Mouse (Mus musculus) mesoderm, embryonic 11.5 days (tissue): ENCODE measurements at regions not wholly inside any gene's neighbourhood (a gene's known extent, or its start where the extent isn't known, plus 50 kb on each side); places are given as distances from the start of the nearest gene placed in this dataset.
A peak's percentile ranks its signal among the peaks of the same experiment; 100 is the strongest.
"Not testable (repeated sequence)": the region's sequence is repeated elsewhere in the genome, so short reads cannot be mapped to it uniquely, and the experiment has no call there.

ENCODE experiments used
- DNase-seq: peaks from one replicate; pipeline ENCODE4 v3.0.0-alpha.2; 2012; ENCODE audit warnings: low read depth, low spot score

GRCm38 (mm10) chr4:153829766-153830165 is 127.3 kb upstream of the A430005L14Rik start:
- no peak for DNase-seq

DNA sequence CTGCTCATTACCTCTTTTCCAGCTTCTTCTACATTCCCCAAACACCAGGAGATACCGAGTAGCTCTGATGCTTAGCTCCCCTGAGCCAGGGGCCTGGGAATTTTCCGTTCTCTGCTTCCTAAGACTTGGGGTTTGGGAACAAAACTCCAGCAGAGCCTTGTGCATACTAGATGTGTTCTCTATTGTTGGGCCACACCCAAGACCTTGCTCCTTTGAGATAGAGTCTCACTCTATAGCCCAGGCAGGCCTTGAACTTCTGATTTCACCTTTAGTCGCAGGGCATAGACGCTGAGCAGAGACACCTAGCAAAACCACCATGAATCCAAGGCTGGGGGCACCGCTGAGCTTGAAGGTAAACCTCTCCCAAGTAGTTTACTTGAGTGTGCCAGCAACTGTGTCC is 126.5 kb upstream of the A430005L14Rik start:
- DNase-seq = no peak

- DNase-seq = not testable (repeated sequence)
Measured at GRCm38 (mm10) chr4:153831251-153831650, 125.8 kb upstream of the A430005L14Rik start.

GRCm38 (mm10) chr4:153832151-153832550 is 124.9 kb upstream of the A430005L14Rik start:
- no peak for DNase-seq

DNA sequence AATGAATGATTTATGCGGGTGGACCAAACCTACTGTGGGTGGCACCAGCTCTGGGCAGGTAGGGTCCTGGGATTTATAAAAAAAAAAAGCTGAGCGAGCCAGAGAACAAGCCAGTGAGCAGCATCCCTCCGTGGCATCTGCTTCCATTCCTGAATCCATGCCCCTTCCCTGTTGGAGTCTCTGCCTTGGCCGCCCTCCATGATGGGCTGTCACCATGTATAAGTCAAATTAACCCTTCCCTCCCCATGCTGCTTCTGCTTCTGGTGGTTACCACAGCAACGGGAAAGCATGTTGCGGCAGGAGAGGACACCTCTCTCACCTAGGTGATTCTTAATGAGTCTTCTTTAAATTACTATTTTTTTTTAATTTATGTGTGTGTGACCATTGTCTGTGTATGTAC is 112.3 kb upstream of the A430005L14Rik start:
- DNase-seq = no peak

DNA sequence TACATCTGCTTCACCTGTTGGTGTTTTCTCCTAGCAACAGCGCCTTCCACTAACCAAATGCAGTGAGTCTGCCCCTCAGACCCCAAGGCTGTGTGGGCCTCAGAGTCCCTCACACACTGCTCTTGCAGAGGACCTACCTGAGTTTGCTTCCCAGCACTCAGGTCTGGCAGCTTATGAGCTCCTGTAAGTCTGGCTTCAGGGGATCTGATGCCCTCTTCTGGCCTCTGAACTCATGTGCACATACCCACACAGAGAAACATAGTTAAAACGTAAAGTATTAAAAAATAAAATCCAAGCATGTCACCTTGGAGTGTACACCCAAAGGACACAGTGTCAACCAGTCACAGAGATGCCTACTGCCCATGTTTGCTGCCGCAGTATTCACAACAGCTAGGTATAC is 108.8 kb upstream of the A430005L14Rik start:
- no peak for DNase-seq

- DNase-seq = no peak
Measured at GRCm38 (mm10) chr4:153850186-153850585, 106.9 kb upstream of the A430005L14Rik start.

- no peak for DNase-seq
Measured at GRCm38 (mm10) chr4:153854084-153854747, 102.8 kb upstream of the A430005L14Rik start.

- DNase-seq = no peak
Measured at GRCm38 (mm10) chr4:153854748-153855092, 102.3 kb upstream of the A430005L14Rik start.

GRCm38 (mm10) chr4:153861420-153861819 is 95.6 kb upstream of the A430005L14Rik start:
- DNase-seq = no peak

DNA sequence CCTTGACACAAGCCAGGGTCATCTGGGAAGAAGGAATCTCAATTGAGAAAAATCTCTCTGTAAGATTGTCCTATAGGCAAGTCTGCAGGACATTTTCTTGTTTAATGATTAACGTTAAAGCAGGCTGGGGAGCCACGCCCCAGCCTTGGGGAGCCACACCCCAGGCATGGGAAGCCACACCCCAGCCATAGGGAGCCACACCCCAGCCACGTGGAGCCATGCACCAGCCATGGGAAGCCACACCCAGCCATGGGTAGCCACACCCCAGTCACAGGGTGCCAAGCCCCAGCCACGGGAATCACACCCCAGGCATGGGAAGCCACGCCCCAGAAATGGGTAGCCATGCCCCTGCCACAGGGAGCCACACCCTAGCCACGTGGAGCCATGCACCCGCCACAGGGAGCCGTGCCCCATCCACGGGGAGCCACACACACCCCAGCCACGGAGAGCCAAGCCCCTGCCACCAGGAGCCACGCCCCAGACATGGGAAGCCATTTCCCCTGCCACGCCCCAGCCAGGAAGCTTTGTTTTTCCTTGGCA is 94.8 kb upstream of the A430005L14Rik start:
- no peak for DNase-seq

DNA sequence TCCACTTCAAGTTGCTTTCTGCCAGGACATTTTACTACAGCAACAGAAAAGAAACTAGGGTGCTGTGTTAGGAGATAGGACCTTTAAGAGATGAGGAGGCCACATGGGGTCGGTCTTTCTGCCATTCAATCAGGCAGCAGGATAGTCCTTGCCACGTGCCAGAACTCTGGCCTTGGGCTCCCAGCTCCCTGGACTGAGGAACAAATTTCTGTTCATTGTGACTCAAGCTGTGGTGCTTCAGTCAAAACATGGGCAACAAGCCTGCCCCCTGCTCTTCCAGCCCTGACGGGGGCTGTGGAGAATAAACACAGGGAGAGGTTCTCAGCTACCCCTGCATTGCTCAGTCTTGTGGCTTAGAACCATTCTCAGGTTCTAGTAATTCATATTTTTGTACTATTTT is 84.7 kb upstream of the A430005L14Rik start:
- no peak for DNase-seq

- DNase-seq = not testable (repeated sequence)
Measured at GRCm38 (mm10) chr4:153875036-153875435, 82.0 kb upstream of the A430005L14Rik start.

DNA sequence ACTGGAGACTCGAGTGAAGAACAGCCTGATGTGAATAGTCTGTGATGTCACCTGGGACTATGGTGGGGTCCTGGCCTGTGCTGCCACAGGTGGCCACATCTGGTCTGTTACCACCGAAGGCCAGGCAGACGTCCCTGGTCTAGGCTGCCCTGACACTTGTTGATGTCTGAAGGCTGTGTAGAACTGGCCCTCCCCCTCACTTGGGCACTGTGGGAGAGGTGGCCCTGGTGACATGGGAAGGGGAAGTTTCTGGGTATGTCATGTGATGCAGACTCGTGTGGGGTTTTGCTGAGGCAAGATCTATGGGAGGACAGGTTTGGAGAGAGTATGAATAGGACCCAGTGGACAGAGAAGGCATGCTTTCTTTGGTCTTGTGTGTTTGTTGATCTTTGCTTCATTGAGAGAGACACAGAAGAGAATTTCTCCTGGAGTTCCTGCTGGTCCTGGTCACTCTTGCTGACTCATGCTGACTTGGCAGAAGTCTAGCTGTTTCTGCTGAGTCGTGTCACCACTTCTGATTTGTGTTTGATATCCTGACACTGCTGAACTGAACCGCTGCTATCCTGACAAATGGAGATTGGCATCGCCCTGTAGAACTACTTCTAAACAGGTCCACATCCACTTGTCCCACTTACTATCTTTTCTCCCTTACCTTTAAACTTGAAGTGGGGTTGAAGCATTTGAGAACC is 79.9 kb upstream of the A430005L14Rik start:
- no peak for DNase-seq

- no peak for DNase-seq
Measured at GRCm38 (mm10) chr4:153883057-153883456, 74.0 kb upstream of the A430005L14Rik start.

GRCm38 (mm10) chr4:153884044-153884443 is 73.0 kb upstream of the A430005L14Rik start:
- DNase-seq = no peak

DNA sequence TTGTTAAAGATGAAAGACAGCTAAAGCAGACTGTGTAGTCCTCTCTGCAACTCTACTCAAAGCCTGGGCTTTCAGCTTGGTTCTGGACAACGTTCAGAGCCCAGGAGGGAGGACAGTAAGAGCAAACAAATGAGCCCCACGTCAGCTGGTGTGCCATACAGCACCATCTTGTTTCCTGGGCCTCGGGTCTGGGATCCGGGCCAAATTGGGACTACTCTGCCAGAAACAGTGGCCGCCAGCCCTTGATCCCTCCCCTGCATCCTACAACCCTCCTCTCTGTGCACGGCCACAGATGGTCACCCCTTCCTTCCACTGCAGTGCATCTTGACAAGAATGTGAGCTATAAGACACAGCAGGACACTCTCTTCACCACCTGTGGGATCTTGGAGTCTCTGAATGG is 71.2 kb upstream of the A430005L14Rik start:
- no peak for DNase-seq

GRCm38 (mm10) chr4:153890130-153890529 is 66.9 kb upstream of the A430005L14Rik start:
- no peak for DNase-seq

GRCm38 (mm10) chr4:153899721-153900120 is 57.3 kb upstream of the A430005L14Rik start:
- DNase-seq = no peak

- DNase-seq = no peak
Measured at GRCm38 (mm10) chr4:153905076-153905475, 52.0 kb upstream of the A430005L14Rik start.

DNA sequence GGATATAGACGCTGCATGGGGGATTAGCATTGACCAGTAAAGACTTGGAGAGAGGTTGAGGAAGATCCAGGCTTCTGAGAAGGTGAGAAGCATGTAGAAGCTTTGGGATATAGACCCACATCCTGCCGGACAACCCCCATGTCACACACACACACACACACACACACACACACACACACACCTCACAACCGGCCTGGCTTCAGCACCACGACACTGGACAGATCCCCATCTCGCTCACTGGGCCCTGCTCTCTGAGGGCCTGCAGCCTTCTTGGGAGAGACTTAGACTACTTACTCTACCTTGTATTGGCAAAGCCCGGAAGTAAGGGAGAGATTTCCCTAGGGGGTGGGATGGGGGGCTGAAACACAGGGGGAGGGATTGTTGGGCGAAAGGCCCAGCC is 51.5 kb upstream of the A430005L14Rik start:
- peak; percentile 25 for DNase-seq
